Mouse (Mus musculus): ENCODE measurements around the gene Plekho1.

DNA sequence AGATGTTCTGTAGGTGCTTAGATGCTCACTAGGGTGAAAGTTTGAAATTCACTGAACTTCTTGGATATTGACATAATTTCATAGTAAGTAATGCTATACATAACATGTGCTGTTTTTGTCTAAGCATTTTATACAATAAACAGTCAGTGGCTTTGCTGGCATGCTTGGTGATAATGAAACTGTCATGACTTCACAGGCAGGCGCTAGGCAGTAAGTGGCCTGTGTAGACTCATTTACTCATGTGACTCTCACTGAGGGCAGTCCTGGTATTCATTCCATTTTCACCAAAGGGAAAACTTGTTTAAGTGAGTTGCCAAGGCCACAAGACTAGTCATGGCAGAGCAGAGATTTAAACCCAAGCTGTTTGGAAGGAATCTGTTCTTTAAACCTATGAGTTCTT is 26.5 kb downstream of the Plekho1 start:
- TF ChIP-seq CTCF (conservative IDR thresholded peaks at IDR 0.05 in 1 of 2, IDR thresholded peaks at IDR 0.05 in 1 of 2; ENCODE audit: low read depth in 2 of 2, low read length in 2 of 2) (no peak), CHD1 (IDR thresholded peaks at IDR 0.05; ENCODE audit: low read depth, low read length) (no peak), ZNF384 (IDR thresholded peaks at IDR 0.05; ENCODE audit: low read depth, low read length) (no peak), SMC3 (IDR thresholded peaks at IDR 0.05; ENCODE audit: low read depth, low read length) (no peak), POLR2A (IDR thresholded peaks at IDR 0.05; ENCODE audit: low read depth, low read length) (no peak), EP300 (IDR thresholded peaks at IDR 0.05; ENCODE audit: low read length) (0 out of 2 replicates have a peak, but pooled peaks have one; percentile 13), CHD2 (IDR thresholded peaks at IDR 0.05; ENCODE audit: low read length) (no peak), POLR2AphosphoS2 (IDR thresholded peaks at IDR 0.05; ENCODE audit: low read depth, low read length) (no peak), GABPA (IDR thresholded peaks at IDR 0.05; ENCODE audit: insufficient replicate concordance, low read depth, low read length) (no peak), JUND (conservative IDR thresholded peaks at IDR 0.05; ENCODE audit: low read depth, low read length) (no peak), MAFK (IDR thresholded peaks at IDR 0.05; ENCODE audit: insufficient replicate concordance, low read length) (no peak)

Data from CH12.LX (cell line).